In the genomic region with DNA sequence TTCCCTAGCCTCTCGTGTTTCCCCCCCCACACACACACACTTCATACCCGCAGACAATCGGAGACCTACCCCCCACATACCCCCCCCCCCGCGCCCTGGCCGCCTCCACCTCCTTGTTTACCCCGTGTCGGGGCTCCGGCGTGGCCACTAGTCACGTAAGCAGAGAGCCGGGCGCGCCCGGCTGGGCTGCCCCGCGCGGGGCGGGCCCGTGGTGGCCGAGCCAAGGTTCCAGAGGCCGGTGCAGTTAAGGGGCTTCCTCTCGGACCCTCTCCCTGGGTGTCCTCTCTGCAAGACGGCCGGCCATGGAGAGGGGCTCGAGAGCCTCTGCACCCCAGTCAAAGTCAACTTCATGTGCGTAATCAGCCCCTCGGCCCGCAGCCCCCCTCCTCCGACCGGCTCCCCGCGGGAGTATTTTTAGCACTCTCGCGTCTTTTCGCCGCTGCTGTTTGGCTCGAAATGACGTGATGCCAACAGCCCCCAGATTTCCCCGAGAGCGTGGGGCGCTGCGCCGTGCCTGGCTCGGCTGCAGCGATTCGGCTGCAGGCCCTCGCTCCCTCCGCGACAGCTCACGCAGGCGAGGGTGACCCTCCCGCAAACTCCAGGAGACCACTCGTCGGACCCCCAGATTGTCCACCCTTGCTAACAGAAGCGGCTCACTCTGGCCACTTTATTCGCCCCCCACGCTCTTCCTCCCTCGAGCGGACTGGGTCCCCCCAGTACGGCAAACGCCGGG, we compare ENCODE assay signal across 7 mouse cellular contexts. TPM values are rescaled to one million over a fixed set of nuclear protein-coding genes. Genes with fewer than 3 reads are reported as not detected.
A peak's percentile ranks its signal among the peaks of the same experiment; 100 is the strongest.
DNase-seq lines count a peak whose midpoint lies in the region; ATAC-seq lines count a peak whose summit lies in the region.

No protein-coding gene starts in this region.

- H3K9ac ChIP-seq in intestine, embryonic 16.5 days (ENCODE audit: low read depth, low read length): peak overlapping the region; percentile 96
- H3K9ac ChIP-seq in midbrain, embryonic 13.5 days (replicated peaks): peak overlapping the region; percentile 94

- H3K36me3 ChIP-seq in intestine, embryonic 16.5 days (ENCODE audit: control insufficient read depth, insufficient read depth, low read length): no peaks in the 10 kb centered on the region
- no peaks in the 10 kb centered on the region for H3K36me3 ChIP-seq in limb, embryonic 10.5 days
- H3K36me3 ChIP-seq in midbrain, embryonic 13.5 days: no peaks in the 10 kb centered on the region

- under 1% methylated on average over 61 of the region's 63 CpGs for WGBS in intestine, embryonic 16.5 days
- WGBS in limb, embryonic 10.5 days: under 1% methylated on average over 63 of the region's 63 CpGs
- under 1% methylated on average over 63 of the region's 63 CpGs for WGBS in midbrain, embryonic 13.5 days

- peak; percentile 80 for DNase-seq in adrenal gland, adult 2 months
- peak; percentile 83 for DNase-seq in embryo, embryonic 11 days
- peak; percentile 69 to 82 for DNase-seq in gastrocnemius, postnatal 4 days (ENCODE audit: low spot score in 2 of 2)
- DNase-seq in limb, embryonic 10.5 days (ENCODE audit: low spot score): peak; percentile 80
- DNase-seq in spleen, adult 12 weeks (ENCODE audit: low spot score): peak; percentile 43

- H3K4me3 ChIP-seq in intestine, embryonic 16.5 days (ENCODE audit: low read length): peak overlapping the region; percentile 93
- peak overlapping the region; percentile 96 for H3K4me3 ChIP-seq in limb, embryonic 10.5 days
- H3K4me3 ChIP-seq in midbrain, embryonic 13.5 days (replicated peaks): peak overlapping the region; percentile 98

- H3K4me2 ChIP-seq in intestine, embryonic 16.5 days (ENCODE audit: low read depth, low read length): peak overlapping the region; percentile 95
- peak overlapping the region; percentile 88 for H3K4me2 ChIP-seq in midbrain, embryonic 13.5 days (replicated peaks)

- H3K27ac ChIP-seq in intestine, embryonic 16.5 days (ENCODE audit: low read length): peak overlapping the region; percentile 97
- peak overlapping the region; percentile 96 for H3K27ac ChIP-seq in limb, embryonic 10.5 days
- peak overlapping the region; percentile 89 for H3K27ac ChIP-seq in midbrain, embryonic 13.5 days

- ATAC-seq in intestine, embryonic 16.5 days: peak; percentile 16
- ATAC-seq in midbrain, embryonic 13.5 days: peak; percentile 22

- H3K27me3 ChIP-seq in intestine, embryonic 16.5 days (replicated peaks; ENCODE audit: control insufficient read depth, insufficient read depth, low read length): no peaks in the 10 kb centered on the region
- H3K27me3 ChIP-seq in limb, embryonic 10.5 days (ENCODE audit: low read depth, poor library complexity, severe bottlenecking): no peaks in the 10 kb centered on the region
- no peaks in the 10 kb centered on the region for H3K27me3 ChIP-seq in midbrain, embryonic 13.5 days

- H3K9me3 ChIP-seq in intestine, embryonic 16.5 days (ENCODE audit: control insufficient read depth, low read length): no peaks in the 10 kb centered on the region
- H3K9me3 ChIP-seq in limb, embryonic 10.5 days (replicated peaks): no peaks in the 10 kb centered on the region
- H3K9me3 ChIP-seq in midbrain, embryonic 13.5 days: no peaks in the 10 kb centered on the region

- peaks cover 19% of the 10 kb centered on the region for H3K4me1 ChIP-seq in intestine, embryonic 16.5 days (ENCODE audit: control insufficient read depth, insufficient read depth, low read length)
- peaks cover 40% of the 10 kb centered on the region for H3K4me1 ChIP-seq in limb, embryonic 10.5 days
- peaks cover 38% of the 10 kb centered on the region for H3K4me1 ChIP-seq in midbrain, embryonic 13.5 days (replicated peaks)

RNA-seq across cellular contexts. Expression of a gene that starts 2.8 kb away (rescaled TPM):
- 10 to 100 TPM; 29.6 to 31.1 TPM for total RNA-seq in adrenal gland, adult 2 months (2021)
- 15.6 and 17.2 TPM in 2 replicates for polyA plus RNA-seq in adrenal gland, adult 2 months (2012; rRNA removed)
- 10 to 100 TPM; 27.0 to 28.4 TPM for total RNA-seq in gastrocnemius, postnatal 4 days (2021)
- 10.3 and 12.9 TPM in 2 replicates for polyA plus RNA-seq in intestine, embryonic 16.5 days (2015; fragmentation: Nextera tagmentation; extraction: Ambion mirVana)
- 28.6 and 32.4 TPM in 2 replicates for polyA plus RNA-seq in limb, embryonic 10.5 days (2016; fragmentation: Nextera tagmentation; extraction: Ambion mirVana)
- 32.4 and 50.7 TPM in 2 replicates for polyA plus RNA-seq in midbrain, embryonic 13.5 days (2015; fragmentation: Nextera tagmentation; extraction: Ambion mirVana)

RNA-seq across cellular contexts. Expression of a gene that starts 58.4 kb away (rescaled TPM):
- total RNA-seq in adrenal gland, adult 2 months (2021): not detected
- polyA plus RNA-seq in adrenal gland, adult 2 months (2012; rRNA removed): not detected in 2 replicates
- not detected for total RNA-seq in gastrocnemius, postnatal 4 days (2021)
- not detected in 2 replicates for polyA plus RNA-seq in intestine, embryonic 16.5 days (2015; fragmentation: Nextera tagmentation; extraction: Ambion mirVana)
- polyA plus RNA-seq in limb, embryonic 10.5 days (2016; fragmentation: Nextera tagmentation; extraction: Ambion mirVana): 6.6 TPM in 1 of 2 replicates, not detected in the other
- polyA plus RNA-seq in midbrain, embryonic 13.5 days (2015; fragmentation: Nextera tagmentation; extraction: Ambion mirVana): not detected in 2 replicates

Comparison
In these comparisons a context has a peak if more than half of its experiments do, and no peak if none do; other contexts are left out.
1. Peak in every context shown above with its lines: DNase-seq, ATAC-seq, H3K4me3 ChIP-seq and H3K27ac ChIP-seq.